Mouse (Mus musculus): ENCODE measurements around the gene Kars.
A peak's percentile ranks its signal among the peaks of the same experiment; 100 is the strongest.

The Kars gene

GRCm38 (mm10) chr8:112010997-112011815 lies at the start of gene Kars, which contains the start of gene Terf2ip:
Kars (minus strand) TSS chr8:112011323.
Terf2ip (plus strand) TSS chr8:112011398.
- peak; percentile 95 for DNase-seq (ENCODE audit: low read depth)

- DNase-seq (ENCODE audit: low read depth): no peak
These were observed 43.3 kb upstream of the Kars start for GRCm38 (mm10) chr8:112054456-112054855.

- no peak for DNase-seq (ENCODE audit: low read depth)
These were observed 40.4 kb upstream of the Kars start for GRCm38 (mm10) chr8:112051537-112051936.

DNA sequence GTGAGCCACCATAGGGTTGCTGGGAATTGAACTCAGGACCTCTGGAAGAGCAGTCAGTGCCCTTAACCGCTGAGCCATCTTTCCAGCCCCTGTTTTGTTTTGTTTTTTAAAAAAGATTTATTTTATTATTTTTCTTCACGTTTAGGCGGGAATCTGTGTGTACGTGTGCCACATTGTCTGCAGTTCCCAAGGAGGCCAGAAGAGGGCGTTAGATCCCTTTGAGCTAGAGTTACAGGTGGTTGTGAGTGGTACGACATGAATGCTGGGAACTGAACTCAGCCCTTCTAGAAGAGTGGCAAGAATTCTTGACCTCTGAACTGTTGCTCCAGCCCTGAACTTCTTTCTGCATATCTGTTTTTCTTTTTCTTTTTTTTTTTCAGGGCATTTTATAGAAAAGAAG lies 38.9 kb upstream of the Kars start:
- no peak for DNase-seq (ENCODE audit: low read depth)

GRCm38 (mm10) chr8:112048293-112048692 lies 37.2 kb upstream of the Kars start:
- no peak for DNase-seq (ENCODE audit: low read depth)

- DNase-seq (ENCODE audit: low read depth): peak; percentile 81
These were observed 34.8 kb upstream of the Kars start for GRCm38 (mm10) chr8:112045896-112046295.

DNA sequence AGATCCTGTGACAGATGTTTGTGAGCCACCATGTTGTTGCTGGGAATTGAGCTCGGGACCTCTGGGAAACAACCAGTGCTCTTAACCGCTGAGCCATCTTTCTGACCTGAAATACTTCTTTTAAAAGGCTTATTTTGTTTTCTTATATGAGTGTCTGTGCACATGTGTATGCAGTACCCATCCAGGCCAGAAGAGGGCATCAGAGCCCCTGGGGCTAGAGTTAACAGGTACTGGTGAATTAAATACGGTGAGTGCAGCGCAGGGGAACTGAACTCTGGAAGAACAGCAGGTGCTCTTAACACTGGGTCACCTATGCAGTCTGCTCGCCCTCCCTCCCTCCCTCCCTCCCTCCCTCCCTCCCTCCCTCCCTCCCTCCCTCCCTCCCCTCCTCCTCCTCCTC lies 34.1 kb upstream of the Kars start:
- peak; percentile 24 for DNase-seq (ENCODE audit: low read depth)

GRCm38 (mm10) chr8:112037521-112037920 lies 26.4 kb upstream of the Kars start:
- DNase-seq (ENCODE audit: low read depth): no peak

DNA sequence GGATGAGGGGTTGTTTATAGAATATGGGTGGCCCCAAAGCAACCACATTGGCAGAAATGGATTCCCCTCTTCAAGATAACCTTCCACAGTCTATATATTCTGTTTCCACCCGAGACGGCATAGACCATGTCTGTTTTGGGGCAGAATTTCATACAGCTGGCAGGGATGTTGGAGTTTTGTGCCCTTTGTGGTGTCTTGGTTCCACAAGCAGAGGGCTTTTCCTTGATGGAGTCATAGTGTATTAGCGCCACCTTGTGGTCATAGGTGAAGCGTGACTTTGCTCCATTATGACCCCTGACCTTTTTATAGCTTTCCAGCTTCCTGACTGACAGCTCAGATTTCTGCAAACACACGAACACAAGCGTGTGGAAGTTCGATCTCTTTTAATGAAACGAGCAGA lies 23.5 kb upstream of the Kars start:
- peak; percentile 83 for DNase-seq (ENCODE audit: low read depth)

GRCm38 (mm10) chr8:112033071-112033470 lies 21.9 kb upstream of the Kars start:
- no peak for DNase-seq (ENCODE audit: low read depth)

DNA sequence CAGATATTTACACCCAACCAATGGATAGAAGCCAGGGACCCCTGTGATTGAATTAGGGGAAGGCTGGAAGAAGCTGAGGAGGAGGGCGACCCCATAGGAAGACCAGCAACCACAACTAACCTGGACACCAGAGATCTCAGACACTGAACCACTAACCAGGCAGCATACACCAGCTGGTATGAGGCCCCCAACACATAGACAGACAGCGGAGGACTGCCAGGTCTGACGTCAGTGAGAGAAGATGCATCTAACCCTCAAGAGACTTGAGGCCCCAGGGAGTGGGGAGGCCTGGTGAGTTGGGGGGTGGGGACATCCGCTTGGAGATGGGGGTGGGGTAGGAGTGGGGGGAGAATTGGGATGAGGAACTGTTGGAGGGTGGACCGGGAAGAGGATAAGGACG lies 19.5 kb upstream of the Kars start:
- no peak for DNase-seq (ENCODE audit: low read depth)

DNA sequence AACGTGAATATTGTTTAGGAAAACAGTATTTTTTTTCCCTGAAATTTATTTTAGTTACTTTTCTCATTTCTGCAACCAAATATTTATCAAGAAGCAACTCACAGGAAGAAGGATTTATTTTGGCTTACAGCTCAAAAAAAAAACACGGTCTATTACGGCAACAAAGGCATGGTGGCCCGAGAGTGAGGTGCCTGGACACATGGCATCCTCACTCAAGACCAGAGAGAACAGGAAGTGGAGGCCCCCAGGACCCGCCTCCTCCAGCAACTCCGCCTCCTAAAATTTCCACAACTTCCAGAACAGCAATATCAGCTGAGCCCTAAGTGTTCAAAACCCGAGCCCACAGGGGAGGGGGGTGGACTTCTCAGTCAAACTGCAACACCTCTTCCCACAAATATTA lies 18.3 kb upstream of the Kars start:
- no peak for DNase-seq (ENCODE audit: low read depth)

GRCm38 (mm10) chr8:112014936-112015335 lies 3.8 kb upstream of the Kars start, which contains the start of gene Gm6793:
Gm6793 (minus strand) TSS chr8:112015036.
- DNase-seq (ENCODE audit: low read depth): no peak

GRCm38 (mm10) chr8:112011816-112012242 lies 706 bp upstream of the Kars start:
- no peak for DNase-seq (ENCODE audit: low read depth)

DNA sequence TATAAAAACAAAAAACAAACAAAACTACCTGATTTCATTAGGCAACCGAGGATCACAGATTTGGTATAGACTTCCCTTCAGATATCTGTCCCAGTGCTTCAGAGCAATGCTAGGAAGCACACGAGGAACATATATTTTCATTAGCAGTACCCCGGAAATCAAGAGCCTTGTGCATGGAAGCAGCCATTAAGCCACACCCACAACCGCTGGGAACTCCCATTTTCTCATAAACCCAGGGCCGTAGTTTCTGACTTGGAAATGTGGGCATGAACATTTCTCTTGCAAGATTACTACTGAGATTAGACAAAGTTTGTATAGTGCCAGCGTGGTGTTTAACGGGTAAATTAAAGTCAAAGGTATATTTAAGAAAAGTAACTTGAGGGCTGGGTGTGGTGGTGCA lies 1.6 kb downstream of the Kars start:
- no peak for DNase-seq (ENCODE audit: low read depth)

- DNase-seq (ENCODE audit: low read depth): no peak
These were observed 3.5 kb downstream of the Kars start for GRCm38 (mm10) chr8:112007669-112008068.

GRCm38 (mm10) chr8:112005601-112006000 lies 5.5 kb downstream of the Kars start:
- DNase-seq (ENCODE audit: low read depth): no peak

DNA sequence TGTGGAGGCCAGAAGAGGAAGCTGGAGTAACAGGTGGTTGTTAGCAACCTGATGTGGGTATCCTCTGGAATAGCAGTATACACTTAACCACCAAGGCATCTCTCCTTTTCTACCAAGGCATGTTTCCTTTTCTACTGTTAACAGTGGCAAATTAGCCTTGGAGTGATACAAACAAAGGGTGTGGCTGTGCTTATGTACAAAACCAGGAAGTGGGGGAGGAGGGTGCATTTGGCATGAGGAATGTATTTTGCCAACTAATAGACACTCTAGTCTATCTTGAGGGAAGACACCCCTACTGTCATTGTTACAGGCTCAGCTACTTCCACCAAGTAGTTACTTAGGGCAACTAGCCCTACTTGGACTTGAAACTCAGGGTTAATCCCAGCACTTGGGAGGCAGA lies 6.4 kb downstream of the Kars start:
- no peak for DNase-seq (ENCODE audit: low read depth)

DNA sequence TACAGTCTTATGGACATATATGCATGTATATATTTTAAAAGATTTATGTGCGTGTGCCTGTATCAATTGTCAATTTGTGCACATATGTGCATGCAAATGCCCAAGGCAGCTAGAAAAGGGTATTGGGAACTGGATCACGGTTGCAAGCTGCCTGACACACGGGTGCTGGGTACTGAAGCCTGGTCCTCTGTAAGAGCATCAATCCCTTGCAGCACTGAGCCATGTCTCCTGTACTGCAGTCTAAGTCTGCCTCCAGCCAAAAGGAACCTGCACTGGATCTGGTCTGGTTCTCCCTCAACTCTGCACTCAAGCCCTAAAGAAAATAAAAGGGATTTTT lies 18.5 kb downstream of the Kars start:
- DNase-seq (ENCODE audit: low read depth): peak; percentile 20

- DNase-seq (ENCODE audit: low read depth): peak; percentile 87
These were observed 19.0 kb downstream of the Kars start, which contains the start of gene Adat1 for GRCm38 (mm10) chr8:111992013-111992702. Adat1 (minus strand) TSS chr8:111992302.

DNA sequence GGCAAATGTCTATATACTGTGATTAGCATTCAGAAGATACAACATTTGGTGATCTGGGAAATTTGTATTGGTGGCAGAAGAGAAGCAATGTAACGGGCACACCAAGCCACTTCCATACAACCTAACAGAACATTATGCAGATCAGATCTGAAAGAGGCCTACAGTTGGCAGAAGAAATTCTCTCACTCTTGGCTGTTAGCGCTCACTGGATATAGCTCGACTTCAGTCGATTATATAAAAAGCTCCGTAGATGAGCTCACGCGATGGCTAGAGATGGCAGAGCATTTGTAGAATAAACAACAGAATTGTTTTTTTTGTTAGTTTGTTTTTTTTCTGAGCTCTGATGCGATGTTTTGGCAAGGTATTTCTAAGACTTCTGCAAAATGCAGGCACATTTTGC lies 19.8 kb downstream of the Kars start:
- DNase-seq (ENCODE audit: low read depth): no peak

DNA sequence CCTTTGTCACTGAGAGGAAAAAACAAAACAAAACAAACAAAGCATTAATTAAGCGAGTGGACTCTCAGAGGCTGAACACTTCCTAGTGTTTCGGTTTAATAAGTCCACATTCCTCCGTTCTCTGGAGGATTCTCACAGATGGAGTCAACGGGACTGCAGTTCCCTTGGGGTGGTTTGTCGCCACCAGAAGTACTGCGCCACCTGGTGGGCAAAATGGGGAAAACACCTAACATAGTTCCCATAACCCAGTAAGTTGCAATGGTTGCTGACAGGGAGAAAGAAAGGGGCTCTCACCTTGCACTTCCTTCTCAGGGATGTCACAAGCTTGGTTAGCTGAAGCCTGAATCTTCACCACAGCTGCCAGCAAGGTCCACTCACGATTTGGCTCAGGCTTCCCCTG lies 21.2 kb downstream of the Kars start:
- DNase-seq (ENCODE audit: low read depth): peak; percentile 92

GRCm38 (mm10) chr8:111984511-111984910 lies 26.6 kb downstream of the Kars start:
- DNase-seq (ENCODE audit: low read depth): no peak
